Mouse (Mus musculus) brain, embryonic 18.5 days (tissue): ENCODE data around the gene Lrrfip2.

Experiments used
- DNase-seq: peaks from one replicate; pipeline ENCODE4 v3.0.0-alpha.2; 2012; ENCODE audit warnings: low read depth, low spot score

The Lrrfip2 gene

DNA sequence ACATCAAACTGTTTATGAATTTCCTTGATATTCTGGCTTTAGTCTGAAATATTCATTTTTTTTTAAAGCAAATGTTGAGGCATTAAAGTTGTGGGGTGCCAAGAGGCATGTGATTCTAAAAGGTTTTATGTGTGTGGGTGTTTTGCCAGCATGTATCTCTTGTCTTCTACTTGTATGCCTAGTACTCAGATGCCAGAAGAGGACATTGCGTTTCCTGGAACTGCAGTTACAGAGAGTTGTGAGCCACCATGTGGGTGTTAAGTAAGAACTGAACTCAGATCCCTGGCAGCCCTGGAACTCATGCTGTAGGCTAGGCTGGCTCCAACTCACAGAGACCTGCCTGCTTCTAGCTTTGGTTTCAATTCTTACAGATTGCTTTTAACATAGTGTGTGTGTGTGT lies 42.2 kb downstream of the Lrrfip2 start:
- DNase-seq: no peak

GRCm38 (mm10) chr9:111161213-111161612 lies 43.8 kb downstream of the Lrrfip2 start:
- DNase-seq: no peak

DNA sequence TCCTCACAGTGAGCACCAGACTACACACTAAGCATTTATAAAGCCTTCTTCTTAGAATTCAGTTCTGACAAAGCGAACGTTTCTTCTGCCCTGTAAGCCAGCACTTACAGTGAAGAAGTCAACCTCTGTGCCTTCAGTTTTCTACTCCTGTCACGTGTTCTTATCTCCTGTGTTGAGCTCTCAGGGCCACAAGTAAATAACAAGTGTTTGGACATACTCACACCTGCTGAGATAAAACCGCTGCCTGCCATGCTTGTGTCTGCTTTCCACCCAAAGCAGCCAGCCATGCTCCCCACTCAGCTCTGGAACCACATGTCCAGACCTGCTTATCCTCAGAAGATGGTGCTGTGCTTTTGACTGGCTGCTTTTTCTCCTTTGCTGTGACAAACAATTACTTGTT lies 49.2 kb downstream of the Lrrfip2 start:
- DNase-seq: no peak

DNA sequence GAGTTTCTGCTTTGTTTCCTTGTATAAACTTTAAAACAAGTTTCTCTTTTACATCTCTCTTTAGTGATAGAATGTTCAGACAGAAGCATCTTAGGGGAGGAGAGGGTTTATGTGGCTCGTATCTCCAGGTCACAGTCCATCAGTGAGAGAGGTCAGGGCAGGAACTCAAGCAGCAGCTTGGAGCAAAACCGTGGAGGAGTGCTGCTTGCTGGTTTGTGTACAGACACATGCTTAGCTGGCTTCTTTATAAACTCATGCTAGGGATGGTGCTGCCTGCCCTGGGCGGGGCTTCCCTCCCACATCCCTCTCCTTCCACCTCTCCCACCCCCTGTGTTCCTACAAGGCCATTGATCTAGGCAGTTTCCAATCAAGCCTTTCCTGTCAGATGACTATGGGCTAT lies 53.0 kb downstream of the Lrrfip2 start:
- no peak for DNase-seq

- no peak for DNase-seq
These were observed 56.7 kb downstream of the Lrrfip2 start for GRCm38 (mm10) chr9:111174071-111174470.

DNA sequence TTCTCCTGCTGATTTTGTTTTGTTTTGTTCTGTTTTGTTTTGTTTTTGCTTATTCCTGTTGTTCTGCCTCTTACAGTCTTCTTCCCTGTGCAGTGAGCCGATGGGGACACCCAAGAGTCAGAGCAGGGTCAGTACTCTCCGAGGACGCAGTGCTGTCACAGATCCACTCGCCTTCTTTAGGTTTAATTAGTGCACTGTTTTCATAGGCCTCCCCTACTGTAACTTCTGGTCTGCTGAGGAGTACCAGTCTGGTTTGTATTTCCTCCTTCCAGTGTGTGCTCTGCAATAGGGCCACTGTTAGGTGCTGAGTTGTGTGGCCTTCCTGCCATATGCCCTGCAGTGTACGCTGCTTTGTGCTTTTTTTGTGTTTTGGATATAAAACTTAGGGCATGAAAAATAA lies 61.6 kb downstream of the Lrrfip2 start:
- no peak for DNase-seq

DNA sequence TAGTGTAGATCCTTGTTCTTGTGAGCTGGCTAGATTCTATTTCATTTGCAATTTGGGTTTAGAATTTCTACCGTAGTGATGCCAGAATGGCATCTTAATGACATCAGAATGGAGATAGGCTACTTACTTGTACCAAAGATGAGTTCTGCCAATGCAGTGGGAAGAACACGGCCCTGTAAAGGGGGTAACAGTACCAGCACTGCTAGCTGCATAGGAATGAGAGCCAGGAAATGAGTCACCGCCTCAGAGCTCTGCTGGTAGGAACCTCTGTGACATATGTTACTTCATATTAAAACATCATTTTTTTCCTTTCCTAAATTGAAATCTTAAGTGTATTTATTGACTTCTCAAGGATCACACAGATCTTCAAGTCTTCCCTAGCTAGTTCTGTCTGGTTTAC lies 64.8 kb downstream of the Lrrfip2 start:
- DNase-seq: no peak

DNA sequence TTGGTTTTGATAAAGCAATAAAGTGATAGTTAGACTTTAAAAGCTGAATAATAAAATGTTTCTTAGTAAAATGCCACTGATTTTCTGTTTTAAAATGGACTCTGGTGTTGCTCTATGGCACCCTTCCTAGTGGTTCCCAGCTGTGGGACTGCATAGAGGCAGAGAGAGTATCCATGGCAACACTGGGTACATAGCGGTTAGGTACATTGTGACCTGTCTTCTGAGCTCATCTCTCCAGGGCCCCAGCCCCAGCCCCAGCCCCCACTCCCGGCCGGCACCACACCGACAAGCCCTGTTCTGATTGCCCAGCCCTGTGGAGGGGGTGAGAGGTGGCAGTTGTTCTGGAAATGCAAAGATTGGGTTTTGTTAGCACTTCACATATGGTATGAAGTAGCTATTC lies 67.5 kb downstream of the Lrrfip2 start:
- DNase-seq: no peak

DNA sequence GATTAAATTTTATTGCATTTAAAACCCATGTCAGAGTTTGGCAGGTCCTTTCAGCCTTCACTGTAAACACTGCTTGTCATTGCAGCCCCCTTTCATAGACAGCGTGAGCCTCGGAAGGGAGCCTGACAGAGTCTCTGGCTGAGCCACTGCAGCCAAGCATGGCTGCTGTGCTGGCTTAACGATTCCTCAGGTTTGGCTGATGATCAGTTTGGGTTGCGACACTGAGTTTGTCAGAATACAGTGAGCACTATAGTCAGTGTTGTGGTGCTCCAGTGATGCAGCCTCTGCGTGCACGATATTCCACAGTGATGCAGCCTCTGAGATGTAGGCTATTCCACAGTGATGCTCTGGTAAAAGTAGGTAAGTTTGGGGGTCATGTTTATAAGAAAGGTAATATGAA lies 69.5 kb downstream of the Lrrfip2 start:
- DNase-seq: no peak

GRCm38 (mm10) chr9:111188731-111189130 lies 71.3 kb downstream of the Lrrfip2 start:
- DNase-seq: no peak

DNA sequence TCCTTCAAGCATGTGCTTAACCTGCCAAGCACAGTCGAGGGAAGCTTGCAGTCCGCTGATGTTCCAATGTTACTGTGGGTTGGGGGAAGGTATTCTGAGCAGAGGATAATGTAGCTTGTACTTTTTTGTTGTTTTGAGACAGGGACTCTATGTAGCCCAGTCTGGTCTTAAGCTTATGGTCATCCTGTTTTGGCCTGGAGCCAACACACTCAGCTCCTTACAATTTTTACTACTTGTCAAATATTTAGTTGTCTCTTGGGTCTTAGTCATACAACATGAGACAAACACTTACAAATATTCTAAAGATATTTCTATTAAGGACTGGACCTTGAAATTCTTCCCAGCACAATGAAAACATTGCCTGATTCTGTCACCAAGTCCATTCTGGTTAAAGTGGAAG lies 75.8 kb downstream of the Lrrfip2 start:
- DNase-seq: no peak

DNA sequence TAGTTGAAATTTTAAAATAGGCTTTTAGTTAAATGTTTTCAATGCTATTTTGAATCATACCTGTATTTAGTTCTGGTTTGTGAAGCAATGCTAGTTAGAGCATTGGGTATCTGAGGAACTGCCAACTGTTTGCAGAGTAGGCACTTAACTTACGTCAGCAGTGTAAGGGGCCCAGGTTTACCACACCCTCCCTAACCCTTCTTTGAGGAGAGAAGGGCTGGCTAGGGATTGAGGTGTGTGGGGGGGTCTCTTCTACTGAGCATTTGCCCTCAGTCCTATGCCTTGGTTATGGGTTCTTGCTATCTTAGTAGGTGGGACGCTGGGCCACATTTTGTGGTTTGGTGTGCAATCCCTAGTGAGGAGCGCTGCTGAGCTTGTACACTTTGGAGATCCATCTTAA lies 79.7 kb downstream of the Lrrfip2 start:
- no peak for DNase-seq

DNA sequence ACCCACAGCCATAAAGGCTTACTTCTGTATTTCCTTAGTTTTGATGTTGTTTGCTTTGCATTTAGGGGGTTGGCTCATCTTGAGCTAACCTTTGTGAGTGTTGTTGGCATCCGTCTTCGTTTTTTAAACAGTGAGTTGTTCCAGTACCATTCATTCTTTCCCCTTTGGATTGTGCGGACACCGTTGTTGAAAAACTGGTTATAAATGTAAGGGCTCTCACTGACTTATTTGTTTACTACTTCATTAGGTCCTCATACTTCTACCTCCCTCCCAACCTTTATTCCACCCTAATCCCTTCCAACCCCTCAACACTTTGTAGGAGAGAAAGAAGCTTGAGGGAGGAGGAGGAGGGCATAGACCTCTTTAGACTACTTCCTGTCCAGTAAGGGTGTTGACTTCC lies 80.3 kb downstream of the Lrrfip2 start:
- no peak for DNase-seq

DNA sequence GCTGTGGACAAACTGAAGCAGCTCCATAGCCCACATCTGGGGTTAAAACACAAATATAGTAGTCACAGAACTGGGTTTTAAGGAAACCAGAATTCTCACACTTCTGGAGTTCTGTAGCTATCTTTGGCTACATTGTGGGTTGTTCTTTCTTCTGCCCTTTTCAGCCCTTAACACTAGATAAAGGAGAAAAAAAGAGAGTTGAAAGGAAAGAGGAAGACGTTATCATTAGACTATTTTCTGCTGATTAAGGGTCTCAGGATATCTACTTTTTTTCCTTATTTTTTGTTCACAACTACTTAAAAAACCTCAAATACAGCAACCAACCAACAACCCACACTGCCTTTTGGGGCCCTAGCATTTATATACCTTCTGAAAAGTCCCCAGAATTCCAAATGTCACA lies 80.9 kb downstream of the Lrrfip2 start:
- DNase-seq: no peak

- DNase-seq: no peak
These were observed 82.8 kb downstream of the Lrrfip2 start for GRCm38 (mm10) chr9:111200208-111200607.

- no peak for DNase-seq
These were observed 87.4 kb downstream of the Lrrfip2 start for GRCm38 (mm10) chr9:111204601-111205375.

DNA sequence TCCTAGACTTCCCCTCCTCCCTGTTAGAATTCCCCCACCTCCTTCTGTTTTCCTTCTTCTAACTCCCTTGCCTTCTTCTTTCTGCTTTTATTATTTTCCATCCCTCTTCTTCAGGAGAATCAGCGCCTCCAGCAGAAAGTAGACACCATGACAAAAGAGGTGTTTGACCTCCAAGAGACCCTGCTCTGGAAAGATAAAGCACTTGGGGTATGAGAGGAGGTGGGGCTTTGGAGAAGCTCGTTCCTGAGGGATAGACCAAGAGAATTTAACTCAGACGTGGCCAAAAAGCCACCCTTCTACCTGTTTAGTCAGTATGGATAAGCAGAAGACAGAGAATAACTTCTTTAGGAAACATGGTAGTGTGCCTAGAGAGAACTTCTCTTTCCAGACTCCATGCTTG lies 90.3 kb downstream of the Lrrfip2 start:
- no peak for DNase-seq

GRCm38 (mm10) chr9:111208185-111208584 lies 90.8 kb downstream of the Lrrfip2 start:
- DNase-seq: no peak

DNA sequence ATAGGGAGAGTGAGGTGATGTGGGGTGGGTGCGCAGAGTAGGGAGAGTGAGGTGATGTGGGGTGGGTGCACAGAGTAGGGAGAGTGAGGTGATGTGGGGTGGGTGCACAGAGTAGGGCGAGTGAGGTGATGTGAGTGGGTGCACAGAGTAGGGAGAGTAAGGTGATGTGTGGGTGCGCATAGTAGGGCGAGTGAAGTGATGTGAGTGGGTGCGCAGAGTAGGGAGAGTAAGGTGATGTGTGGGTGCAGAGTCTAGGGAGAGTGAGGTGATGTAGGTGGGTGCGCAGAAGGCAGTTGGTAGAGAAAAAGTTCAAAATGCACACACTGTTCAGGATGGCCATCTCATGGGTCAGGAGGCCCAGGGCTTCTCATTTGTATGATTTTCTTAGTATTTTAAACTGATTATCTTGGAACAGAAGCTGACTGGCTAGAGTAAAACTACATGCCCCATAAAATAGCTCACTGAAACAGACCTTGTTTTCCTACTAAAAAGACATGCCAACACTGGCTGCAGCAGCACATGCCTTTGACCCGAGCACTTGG lies 91.8 kb downstream of the Lrrfip2 start:
- no peak for DNase-seq

DNA sequence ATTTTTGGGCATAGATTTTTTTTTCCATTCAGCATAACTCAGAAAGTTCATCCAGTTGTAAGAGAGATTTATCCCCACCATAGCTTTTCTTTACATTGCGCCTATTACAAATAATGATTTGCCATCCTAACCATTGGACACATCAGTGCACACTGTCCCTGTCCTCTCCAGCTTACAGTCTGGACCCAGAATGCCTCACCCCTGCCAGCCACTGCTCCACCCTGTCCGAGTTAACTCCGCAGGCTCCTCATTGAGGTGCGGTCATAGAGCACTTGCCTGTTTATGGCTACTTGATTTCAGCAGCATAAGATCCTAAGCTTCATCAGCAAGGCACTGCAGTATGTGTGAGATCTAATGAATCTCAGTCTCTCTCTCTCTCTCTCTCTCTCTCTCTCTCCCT lies 93.0 kb downstream of the Lrrfip2 start:
- DNase-seq: no peak

GRCm38 (mm10) chr9:111211122-111212041 lies 94.0 kb downstream of the Lrrfip2 start:
- DNase-seq: no peak

GRCm38 (mm10) chr9:111213501-111213900 lies 96.1 kb downstream of the Lrrfip2 start:
- no peak for DNase-seq

DNA sequence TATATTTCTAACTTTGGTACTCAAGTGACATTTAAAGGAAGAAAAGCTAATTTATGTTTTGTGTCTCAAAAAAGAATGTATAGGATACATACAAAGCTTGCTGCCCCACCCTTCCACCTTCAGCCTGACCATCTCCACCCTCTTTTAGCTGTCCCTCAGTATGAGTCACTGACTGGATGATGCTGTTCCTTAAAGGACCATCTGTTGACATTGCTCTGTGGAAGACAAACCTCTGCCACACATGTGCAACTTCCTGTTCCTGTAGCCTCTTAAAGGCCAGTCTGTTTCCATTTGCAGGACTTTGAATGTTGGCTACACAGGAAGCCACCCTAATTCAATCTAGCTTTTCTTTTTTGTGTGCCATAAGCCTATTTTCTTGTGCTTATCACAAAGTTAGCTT lies 99.0 kb downstream of the Lrrfip2 start:
- no peak for DNase-seq
